Mouse (Mus musculus) forebrain, embryonic 10.5 days (tissue): ENCODE results near the gene Kcnh6. TPM values are rescaled to one million over a fixed set of nuclear protein-coding genes. Genes with fewer than 3 reads are reported as not detected.
"Not testable (repeated sequence)": the region's sequence is repeated elsewhere in the genome, so short reads cannot be mapped to it uniquely, and the experiment has no call there.

ENCODE experiments used
- DNase-seq: peaks from one replicate; pipeline ENCODE4 v3.0.0-alpha.2; 2017; ENCODE audit warnings: low spot score; ENCODE audit errors: extremely low spot score
- H3K27ac ChIP-seq: fragments of 300-500 bp; sonication (generic); 2 replicates; pipeline ENCODE4 v1.5.1; 2016; ENCODE audit warnings: mild to moderate bottlenecking
- H3K27me3 ChIP-seq: fragments of 300-500 bp; sonication (generic); 2 replicates; pipeline ENCODE4 v1.6.1; 2016; ENCODE audit warnings: mild to moderate bottlenecking; ENCODE audit not compliant: poor library complexity, severe bottlenecking
- H3K36me3 ChIP-seq: fragments of 300-500 bp; sonication (generic); replicated peaks from 2 replicates; pipeline ENCODE4 v1.6.1; 2016; ENCODE audit warnings: mild to moderate bottlenecking, moderate library complexity
- H3K4me1 ChIP-seq: fragments of 300-500 bp; sonication (generic); 2 replicates; pipeline ENCODE4 v1.6.1; 2016
- H3K4me3 ChIP-seq: fragments of 300-500 bp; sonication (generic); 2 replicates; pipeline ENCODE4 v1.5.1; 2016; ENCODE audit warnings: mild to moderate bottlenecking, moderate library complexity
- H3K9me3 ChIP-seq: fragments of 300-500 bp; sonication (generic); 2 replicates; pipeline ENCODE4 v1.6.1; 2016; ENCODE audit warnings: mild to moderate bottlenecking, moderate library complexity
- WGBS: fragments of 180-500 bp; shearing (Covaris S2); methylation state at CpG from one replicate; pipeline ENCODE4 v1.1.7; 2016; 5-methylcytosine and 5-hydroxymethylcytosine counted together
- polyA plus RNA-seq: library from polyadenylated mRNA; unstranded; fragments of >200 nt; fragmentation: Nextera tagmentation; extraction: Ambion mirVana; gene quantifications from 2 replicates; pipeline ENCODE4 v1.2.1, GENCODE M21; 2016

The Kcnh6 gene
- polyA plus RNA-seq, 1 experiment from 2014 or later = 0.58 TPM

GRCm38 (mm10) chr11:106054600-106054999 lies 46.7 kb downstream of the Kcnh6 start:
- no peak for DNase-seq
- Histone ChIP-seq H3K9me3 (no peaks in the 10 kb centered on the region), H3K4me3 (no peak overlapping the region), H3K27ac (no peak overlapping the region), H3K27me3 (no peaks in the 10 kb centered on the region), H3K36me3 (peaks cover 99% of the 10 kb centered on the region), H3K4me1 (no peaks in the 10 kb centered on the region)
- 96% methylated on average over 8 of the region's 8 CpGs for WGBS

DNA sequence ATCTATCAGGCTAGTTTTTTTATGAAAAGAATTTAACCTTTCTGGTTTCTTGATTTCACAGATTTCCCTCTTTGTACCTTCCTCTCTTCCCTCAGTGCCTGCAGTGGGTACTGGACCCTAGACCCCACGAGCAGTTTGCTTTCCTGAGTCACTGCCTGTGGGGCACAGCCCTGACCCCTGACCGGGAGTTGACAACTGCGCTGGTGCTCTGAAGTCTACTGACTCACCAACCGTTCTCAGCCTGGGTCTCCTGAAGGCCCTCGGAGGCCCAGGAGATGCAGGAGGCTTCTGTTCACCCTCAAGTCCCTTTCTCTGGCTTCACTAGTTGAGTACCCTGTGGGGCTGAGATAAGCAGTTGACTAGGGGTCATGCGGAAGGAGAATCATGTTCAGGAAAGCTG lies 47.4 kb downstream of the Kcnh6 start:
- peaks cover 97% of the 10 kb centered on the region for H3K36me3 ChIP-seq

GRCm38 (mm10) chr11:106056819-106057491 lies 49.0 kb downstream of the Kcnh6 start:
- Histone ChIP-seq H3K27me3 (no peaks in the 10 kb centered on the region), H3K4me3 (no peak overlapping the region), H3K9me3 (no peaks in the 10 kb centered on the region), H3K4me1 (no peaks in the 10 kb centered on the region), H3K36me3 (peaks cover 82% of the 10 kb centered on the region), H3K27ac (no peak overlapping the region)
- DNase-seq = no peak
- 91% methylated on average over 8 of the region's 8 CpGs for WGBS

More for the DNA sequence above, 47.4 kb downstream of the Kcnh6 start:
- no peak overlapping the region for H3K27ac ChIP-seq
- no peaks in the 10 kb centered on the region for H3K4me1 ChIP-seq
- no peak for DNase-seq
- no peaks in the 10 kb centered on the region for H3K9me3 ChIP-seq
- 93% methylated on average over 6 of the region's 6 CpGs for WGBS
- no peak overlapping the region for H3K4me3 ChIP-seq
- no peaks in the 10 kb centered on the region for H3K27me3 ChIP-seq

DNA sequence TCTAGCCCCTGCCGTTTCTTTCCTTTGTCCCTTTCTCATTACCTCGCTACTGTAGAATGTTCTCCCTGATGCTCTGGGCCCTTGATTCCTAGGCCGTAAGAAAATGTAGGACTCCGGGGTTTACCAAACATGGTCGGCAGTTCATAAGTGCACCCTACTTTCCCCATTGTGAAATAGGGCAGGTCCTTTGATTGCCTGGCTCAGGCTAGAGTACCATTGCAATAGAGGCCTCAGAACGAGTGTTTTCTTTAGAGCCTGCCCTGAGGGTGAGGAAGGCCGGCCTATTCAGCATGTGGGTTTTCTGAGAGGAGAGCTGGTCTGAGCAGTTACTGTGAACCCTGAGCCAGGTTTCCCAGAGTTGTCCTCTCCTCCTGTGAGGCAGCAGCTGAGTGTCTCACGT lies 50.1 kb downstream of the Kcnh6 start:
- no peak for DNase-seq
- 81% methylated on average over 8 of the region's 8 CpGs for WGBS
- Histone ChIP-seq H3K4me1 (no peaks in the 10 kb centered on the region), H3K36me3 (peaks cover 71% of the 10 kb centered on the region), H3K27me3 (no peaks in the 10 kb centered on the region), H3K9me3 (no peaks in the 10 kb centered on the region), H3K27ac (no peak overlapping the region), H3K4me3 (no peak overlapping the region)

- Histone ChIP-seq H3K9me3 (no peaks in the 10 kb centered on the region), H3K36me3 (peaks cover 46% of the 10 kb centered on the region), H3K27ac (no peak overlapping the region), H3K27me3 (no peaks in the 10 kb centered on the region), H3K4me3 (no peak overlapping the region), H3K4me1 (no peaks in the 10 kb centered on the region)
- no peak for DNase-seq
- WGBS = 93% methylated on average over 1 of the region's 1 CpGs
Observed at GRCm38 (mm10) chr11:106060549-106060948, 52.6 kb downstream of the Kcnh6 start.

- H3K4me1 ChIP-seq = peaks cover under 1% of the 10 kb centered on the region
- 87% methylated on average over 1 of the region's 1 CpGs for WGBS
- H3K4me3 ChIP-seq = no peak overlapping the region
- no peak overlapping the region for H3K27ac ChIP-seq
- H3K36me3 ChIP-seq = peaks cover 38% of the 10 kb centered on the region
- DNase-seq = no peak
- no peaks in the 10 kb centered on the region for H3K27me3 ChIP-seq
- no peaks in the 10 kb centered on the region for H3K9me3 ChIP-seq
Observed at GRCm38 (mm10) chr11:106061311-106061710, 53.4 kb downstream of the Kcnh6 start.

- Histone ChIP-seq H3K4me1 (peaks cover 14% of the 10 kb centered on the region), H3K4me3 (no peak overlapping the region), H3K9me3 (no peaks in the 10 kb centered on the region), H3K27ac (no peak overlapping the region), H3K27me3 (no peaks in the 10 kb centered on the region), H3K36me3 (peaks cover 14% of the 10 kb centered on the region)
- DNase-seq = no peak
- 84% methylated on average over 5 of the region's 5 CpGs for WGBS
Observed at GRCm38 (mm10) chr11:106063756-106064155, 55.8 kb downstream of the Kcnh6 start.

GRCm38 (mm10) chr11:106065073-106065922 lies 57.4 kb downstream of the Kcnh6 start:
- H3K27me3 ChIP-seq = no peaks in the 10 kb centered on the region
- H3K9me3 ChIP-seq = no peaks in the 10 kb centered on the region
- WGBS = 47% methylated on average over 18 of the region's 18 CpGs
- H3K27ac ChIP-seq = peak overlapping the region; percentile 86; the same call in 1 of the 2 replicates
- peaks cover 14% of the 10 kb centered on the region for H3K4me1 ChIP-seq
- peaks cover 8% of the 10 kb centered on the region for H3K36me3 ChIP-seq
- DNase-seq = no peak
- peak overlapping the region; percentile 89 for H3K4me3 ChIP-seq

- DNase-seq = peak; percentile 93
- Histone ChIP-seq H3K27me3 (no peaks in the 10 kb centered on the region), H3K9me3 (no peaks in the 10 kb centered on the region), H3K4me1 (peaks cover 14% of the 10 kb centered on the region), H3K27ac (peak within 1 kb of the TSS; percentile 86), H3K4me3 (peak within 1 kb of the TSS; percentile 89), H3K36me3 (peaks cover 14% of the 10 kb centered on the region)
- WGBS = under 1% methylated on average over 49 of the region's 49 CpGs
Observed at GRCm38 (mm10) chr11:106065923-106066571, 58.1 kb downstream of the Kcnh6 start, which contains the start of gene Taco1. Taco1 (plus strand) TSS chr11:106066061.

- peaks cover 17% of the 10 kb centered on the region for H3K36me3 ChIP-seq
- peak; percentile 71 for DNase-seq
- peaks cover 14% of the 10 kb centered on the region for H3K4me1 ChIP-seq
- not testable (repeated sequence) for H3K27me3 ChIP-seq, H3K9me3 ChIP-seq
- 20% methylated on average over 23 of the region's 23 CpGs for whole genome bisulfite sequencing
- peak overlapping the region; percentile 89 for H3K4me3 ChIP-seq
- H3K27ac ChIP-seq = peak overlapping the region; percentile 86
Observed at GRCm38 (mm10) chr11:106066616-106067015, 58.7 kb downstream of the Kcnh6 start.

DNA sequence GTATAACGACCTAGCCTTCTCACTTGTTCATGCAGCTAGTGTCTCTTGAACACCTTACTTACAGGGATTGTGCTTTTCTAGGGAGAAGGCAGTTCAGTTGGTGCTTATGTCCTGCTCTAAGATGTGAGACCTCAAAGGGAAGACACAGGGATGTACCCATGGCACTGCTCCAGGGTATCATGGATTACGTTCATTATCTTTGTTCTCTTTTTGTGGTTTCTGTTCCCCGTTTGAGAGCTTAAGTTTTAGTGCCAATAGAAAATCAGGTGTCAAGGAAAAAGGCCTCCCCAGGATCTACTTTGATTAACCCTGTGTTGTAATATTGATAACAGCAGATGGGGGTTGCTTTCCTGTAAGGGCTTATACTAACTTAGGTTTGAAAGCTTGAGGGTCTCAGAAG lies 65.8 kb downstream of the Kcnh6 start:
- no peaks in the 10 kb centered on the region for H3K9me3 ChIP-seq
- 89% methylated on average over 3 of the region's 3 CpGs for WGBS
- H3K36me3 ChIP-seq = peaks cover 42% of the 10 kb centered on the region
- no peaks in the 10 kb centered on the region for H3K27me3 ChIP-seq
- no peaks in the 10 kb centered on the region for H3K4me1 ChIP-seq
- no peak for DNase-seq
- no peak overlapping the region for H3K27ac ChIP-seq
- no peak overlapping the region for H3K4me3 ChIP-seq

- Histone ChIP-seq H3K4me3 (no peak overlapping the region), H3K9me3 (no peaks in the 10 kb centered on the region), H3K27me3 (no peaks in the 10 kb centered on the region), H3K4me1 (no peaks in the 10 kb centered on the region), H3K36me3 (peaks cover 27% of the 10 kb centered on the region), H3K27ac (no peak overlapping the region)
- 9% methylated on average over 4 of the region's 4 CpGs for WGBS
- peak; percentile 75 for DNase-seq
Observed at GRCm38 (mm10) chr11:106076321-106076720, 68.4 kb downstream of the Kcnh6 start.
